Mouse (Mus musculus) lung, embryonic 16.5 days (tissue): ENCODE measurements around the gene Selp. TPM values are rescaled to one million over a fixed set of nuclear protein-coding genes. Genes with fewer than 3 reads are reported as not detected.

Source experiments
- ATAC-seq: fragments of 200-750 bp; cut with Nextera tagmentation; 2 replicates; pipeline ENCODE4 v1.8.0; 2017; ENCODE audit warnings: low read depth, mild to moderate bottlenecking, moderate library complexity
- H3K27ac ChIP-seq: fragments of 300-500 bp; sonication (generic); 2 replicates; pipeline ENCODE4 v1.5.1; 2014; ENCODE audit warnings: mild to moderate bottlenecking, control low read depth, low read length
- H3K27me3 ChIP-seq: fragments of 300-500 bp; sonication (generic); 2 replicates; pipeline ENCODE4 v1.6.1; 2014; ENCODE audit warnings: low read depth, low read length, mixed read lengths; ENCODE audit not compliant: control insufficient read depth, insufficient read depth
- H3K36me3 ChIP-seq: fragments of 300-500 bp; sonication (generic); 2 replicates; pipeline ENCODE4 v1.6.1; 2014; ENCODE audit warnings: low read length; ENCODE audit not compliant: control insufficient read depth, insufficient read depth
- H3K4me1 ChIP-seq: fragments of 300-500 bp; sonication (generic); replicated peaks from 2 replicates; pipeline ENCODE4 v1.6.1; 2014; ENCODE audit warnings: low read length, mixed read lengths; ENCODE audit not compliant: control insufficient read depth, insufficient read depth
- H3K4me2 ChIP-seq: fragments of 300-500 bp; sonication (generic); 2 replicates; pipeline ENCODE4 v1.6.1; 2014; ENCODE audit warnings: low read depth, low read length, control low read depth
- H3K4me3 ChIP-seq: fragments of 300-500 bp; sonication (generic); 2 replicates; pipeline ENCODE4 v1.5.1; 2014; ENCODE audit warnings: mild to moderate bottlenecking, low read length, control low read depth
- H3K9ac ChIP-seq: fragments of 300-500 bp; sonication (generic); 2 replicates; pipeline ENCODE4 v1.6.1; 2014; ENCODE audit warnings: low read length, control low read depth
- H3K9me3 ChIP-seq: fragments of 300-500 bp; sonication (generic); 2 replicates; pipeline ENCODE4 v1.6.1; 2016; ENCODE audit warnings: low read length; ENCODE audit not compliant: control insufficient read depth
- WGBS: fragments of 180-500 bp; shearing (Covaris S2); extraction: QIAGEN DNeasy Blood & Tissue Kit; methylation state at CpG from one replicate; pipeline ENCODE4 v1.1.7; 2014; 5-methylcytosine and 5-hydroxymethylcytosine counted together
- polyA plus RNA-seq: library from polyadenylated mRNA; unstranded; fragments of >200 nt; fragmentation: Nextera tagmentation; extraction: Ambion mirVana; gene quantifications from 2 replicates; pipeline ENCODE4 v1.2.1, GENCODE M21; 2015

The Selp gene
- polyA plus RNA-seq, 1 experiment from 2014 or later, result 0.08 TPM

- Histone ChIP-seq H3K4me3 (peak overlapping the region; percentile 33), H3K27ac (no peak overlapping the region), H3K27me3 (no peaks in the 10 kb centered on the region), H3K9ac (no peak overlapping the region), H3K36me3 (no peaks in the 10 kb centered on the region), H3K4me1 (no peaks in the 10 kb centered on the region), H3K4me2 (peak overlapping the region; percentile 51), H3K9me3 (no peaks in the 10 kb centered on the region)
- peak; percentile 74 for ATAC-seq
- 39% methylated on average over 16 of the region's 16 CpGs for WGBS
Observed at GRCm38 (mm10) chr1:164184142-164184870, 69.2 kb downstream of the Selp start.

GRCm38 (mm10) chr1:164184871-164185223, 69.8 kb downstream of the Selp start:
- no peaks in the 10 kb centered on the region for H3K9me3 ChIP-seq
- H3K27ac ChIP-seq, result no peak overlapping the region
- no peaks in the 10 kb centered on the region for H3K27me3 ChIP-seq
- H3K36me3 ChIP-seq, result no peaks in the 10 kb centered on the region
- ATAC-seq, result no peak
- no peaks in the 10 kb centered on the region for H3K4me1 ChIP-seq
- H3K4me3 ChIP-seq, result no peak overlapping the region
- no peak overlapping the region for H3K9ac ChIP-seq
- 36% methylated on average over 8 of the region's 8 CpGs for WGBS
- H3K4me2 ChIP-seq, result no peak overlapping the region

- Histone ChIP-seq H3K4me3 (no peak overlapping the region), H3K27ac (no peak overlapping the region), H3K4me2 (no peak overlapping the region), H3K36me3 (no peaks in the 10 kb centered on the region), H3K27me3 (no peaks in the 10 kb centered on the region), H3K4me1 (no peaks in the 10 kb centered on the region), H3K9ac (no peak overlapping the region), H3K9me3 (no peaks in the 10 kb centered on the region)
- no peak for ATAC-seq
- WGBS, result 45% methylated on average over 4 of the region's 4 CpGs
Observed at GRCm38 (mm10) chr1:164185316-164185715, 70.3 kb downstream of the Selp start.

- no peak for ATAC-seq
- 62% methylated on average over 1 of the region's 1 CpGs for WGBS
Observed at GRCm38 (mm10) chr1:164187002-164187560, 72.0 kb downstream of the Selp start.

GRCm38 (mm10) chr1:164199551-164199950, 84.5 kb downstream of the Selp start:
- no peak for ATAC-seq
- Histone ChIP-seq H3K36me3 (no peaks in the 10 kb centered on the region), H3K27me3 (no peaks in the 10 kb centered on the region), H3K9me3 (no peaks in the 10 kb centered on the region), H3K4me1 (no peaks in the 10 kb centered on the region), H3K27ac (no peak overlapping the region), H3K9ac (no peak overlapping the region), H3K4me3 (no peak overlapping the region), H3K4me2 (no peak overlapping the region)
- 82% methylated on average over 4 of the region's 4 CpGs for WGBS

More at GRCm38 (mm10) chr1:164187002-164187560, 72.0 kb downstream of the Selp start:
- Histone ChIP-seq H3K4me1 (no peaks in the 10 kb centered on the region), H3K36me3 (no peaks in the 10 kb centered on the region), H3K27me3 (no peaks in the 10 kb centered on the region), H3K4me2 (no peak overlapping the region), H3K27ac (no peak overlapping the region), H3K9me3 (no peaks in the 10 kb centered on the region), H3K4me3 (no peak overlapping the region), H3K9ac (no peak overlapping the region)

Other genes with a start within 250 kb of the Selp start
- 14.5 and 17.1 TPM in 2 replicates for gene Scyl3, start 186.2 kb upstream of the Selp start, polyA plus RNA-seq
- 21.0 and 23.7 TPM in 2 replicates for gene BC055324, start 120.5 kb upstream of the Selp start, polyA plus RNA-seq
- gene Mettl18, start 120.4 kb upstream of the Selp start, polyA plus RNA-seq, result 10.5 and 11.0 TPM in 2 replicates
- gene Sele, start 67.0 kb upstream of the Selp start, polyA plus RNA-seq, result 0.06 TPM in 1 of 2 replicates, not detected in the other
- gene Sell, start 53.3 kb upstream of the Selp start, polyA plus RNA-seq, result 2.5 and 5.4 TPM in 2 replicates
- 0.29 and 0.41 TPM in 2 replicates for gene F5, start 36.6 kb downstream of the Selp start, polyA plus RNA-seq
- gene Slc19a2, start 133.8 kb downstream of the Selp start, polyA plus RNA-seq, result 7.2 and 7.3 TPM in 2 replicates
- gene Ccdc181, start 160.3 kb downstream of the Selp start, polyA plus RNA-seq, result 11.7 and 12.7 TPM in 2 replicates
- 44.1 and 45.0 TPM in 2 replicates for gene Nme7, start 188.9 kb downstream of the Selp start, polyA plus RNA-seq
- 34.8 and 37.0 TPM in 2 replicates for gene Blzf1, start 192.2 kb downstream of the Selp start, polyA plus RNA-seq